Mouse (Mus musculus) stomach, embryonic 16.5 days (tissue): ENCODE measurements around the gene 1700123O20Rik. TPM values are rescaled to one million over a fixed set of nuclear protein-coding genes. Genes with fewer than 3 reads are reported as not detected.
A peak's percentile ranks its signal among the peaks of the same experiment; 100 is the strongest.

Experiments used
- ATAC-seq: fragments of 200-750 bp; cut with Nextera tagmentation; 2 replicates; pipeline ENCODE4 v1.8.0; 2017; ENCODE audit warnings: moderate number of reproducible peaks, moderate TSS enrichment; ENCODE audit not compliant: insufficient read depth, low FRiP score
- H3K27ac ChIP-seq: fragments of 300-500 bp; sonication (generic); 2 replicates; pipeline ENCODE4 v1.5.1; 2014; ENCODE audit warnings: low read length
- H3K27me3 ChIP-seq: fragments of 300-500 bp; sonication (generic); 2 replicates; pipeline ENCODE4 v1.6.1; 2014; ENCODE audit warnings: low read length, control low read depth, mixed read lengths; ENCODE audit not compliant: control insufficient read depth, insufficient read depth
- H3K36me3 ChIP-seq: fragments of 300-500 bp; sonication (generic); 2 replicates; pipeline ENCODE4 v1.6.1; 2014; ENCODE audit warnings: low read length; ENCODE audit not compliant: control insufficient read depth, insufficient read depth
- H3K4me1 ChIP-seq: fragments of 300-500 bp; sonication (generic); 2 replicates; pipeline ENCODE4 v1.6.1; 2014; ENCODE audit warnings: low read length, control low read depth, mixed read lengths; ENCODE audit not compliant: control insufficient read depth, insufficient read depth
- H3K4me2 ChIP-seq: fragments of 300-500 bp; sonication (generic); 2 replicates; pipeline ENCODE4 v1.6.1; 2014; ENCODE audit warnings: low read depth, low read length, mixed read lengths
- H3K4me3 ChIP-seq: fragments of 300-500 bp; sonication (generic); replicated peaks from 2 replicates; pipeline ENCODE4 v1.5.1; 2014; ENCODE audit warnings: mild to moderate bottlenecking, low read length
- H3K9ac ChIP-seq: fragments of 300-500 bp; sonication (generic); 2 replicates; pipeline ENCODE4 v1.6.1; 2014; ENCODE audit warnings: low read length
- H3K9me3 ChIP-seq: fragments of 300-500 bp; sonication (generic); replicated peaks from 2 replicates; pipeline ENCODE4 v1.6.1; 2016; ENCODE audit warnings: low read length, control low read depth; ENCODE audit not compliant: control insufficient read depth
- WGBS: fragments of 180-500 bp; shearing (Covaris S2); extraction: QIAGEN DNeasy Blood & Tissue Kit; methylation state at CpG from one replicate; pipeline ENCODE4 v1.1.7; 2014; 5-methylcytosine and 5-hydroxymethylcytosine counted together
- polyA plus RNA-seq: library from polyadenylated mRNA; unstranded; fragments of >200 nt; fragmentation: Nextera tagmentation; extraction: Ambion mirVana; gene quantifications from 2 replicates; pipeline ENCODE4 v1.2.1, GENCODE M21; 2015

Gene 1700123O20Rik
- polyA plus RNA-seq, 1 experiment from 2014 or later = 68.3 TPM

GRCm38 (mm10) chr14:54646455-54646854 is 39.6 kb upstream of the 1700123O20Rik start:
- no peaks in the 10 kb centered on the region for H3K4me1 ChIP-seq
- H3K36me3 ChIP-seq = peaks cover 48% of the 10 kb centered on the region
- ATAC-seq = no peak
- H3K27ac ChIP-seq = no peak overlapping the region
- H3K27me3 ChIP-seq = no peaks in the 10 kb centered on the region
- H3K9me3 ChIP-seq = no peaks in the 10 kb centered on the region
- H3K9ac ChIP-seq = no peak overlapping the region
- no peak overlapping the region for H3K4me2 ChIP-seq
- no peak overlapping the region for H3K4me3 ChIP-seq
- 93% methylated on average over 17 of the region's 17 CpGs for WGBS

- Histone ChIP-seq H3K27me3 (no peaks in the 10 kb centered on the region), H3K27ac (no peak overlapping the region), H3K9ac (no peak overlapping the region), H3K4me2 (no peak overlapping the region), H3K36me3 (peaks cover 48% of the 10 kb centered on the region), H3K9me3 (no peaks in the 10 kb centered on the region), H3K4me3 (no peak overlapping the region), H3K4me1 (no peaks in the 10 kb centered on the region)
- ATAC-seq = no peak
- WGBS = 92% methylated on average over 8 of the region's 8 CpGs
Measured at GRCm38 (mm10) chr14:54646898-54647636, 38.9 kb upstream of the 1700123O20Rik start.

GRCm38 (mm10) chr14:54647900-54648299 is 38.1 kb upstream of the 1700123O20Rik start:
- Histone ChIP-seq H3K27me3 (no peaks in the 10 kb centered on the region), H3K9me3 (no peaks in the 10 kb centered on the region), H3K9ac (no peak overlapping the region), H3K27ac (no peak overlapping the region), H3K36me3 (peaks cover 48% of the 10 kb centered on the region), H3K4me2 (no peak overlapping the region), H3K4me3 (no peak overlapping the region), H3K4me1 (peaks cover 6% of the 10 kb centered on the region; the same call in 1 of the 2 replicates)
- no peak for ATAC-seq
- 84% methylated on average over 4 of the region's 4 CpGs for WGBS

- Histone ChIP-seq H3K4me2 (no peak overlapping the region), H3K9me3 (no peaks in the 10 kb centered on the region), H3K27ac (no peak overlapping the region), H3K27me3 (no peaks in the 10 kb centered on the region), H3K4me1 (peaks cover 6% of the 10 kb centered on the region; the same call in 1 of the 2 replicates), H3K36me3 (peaks cover 32% of the 10 kb centered on the region), H3K4me3 (no peak overlapping the region), H3K9ac (no peak overlapping the region)
- WGBS = 59% methylated on average over 23 of the region's 23 CpGs
- peak; percentile 54; the same call in 1 of the 2 replicates for ATAC-seq
Measured at GRCm38 (mm10) chr14:54650621-54651454, 35.2 kb upstream of the 1700123O20Rik start.

GRCm38 (mm10) chr14:54651556-54651955 is 34.5 kb upstream of the 1700123O20Rik start:
- Histone ChIP-seq H3K27me3 (no peaks in the 10 kb centered on the region), H3K9me3 (no peaks in the 10 kb centered on the region), H3K27ac (0 out of 2 replicates have a peak overlapping the region, but pooled peaks have one; percentile 7), H3K36me3 (peaks cover 30% of the 10 kb centered on the region), H3K4me2 (no peak overlapping the region), H3K9ac (no peak overlapping the region), H3K4me3 (no peak overlapping the region), H3K4me1 (peaks cover 6% of the 10 kb centered on the region; the same call in 1 of the 2 replicates)
- WGBS = 77% methylated on average over 4 of the region's 4 CpGs
- ATAC-seq = no peak

- Histone ChIP-seq H3K36me3 (peaks cover 33% of the 10 kb centered on the region), H3K4me1 (peaks cover 6% of the 10 kb centered on the region; the same call in 1 of the 2 replicates), H3K4me2 (peak overlapping the region; percentile 75), H3K4me3 (peak overlapping the region; percentile 64), H3K9ac (peak overlapping the region; percentile 80), H3K27me3 (no peaks in the 10 kb centered on the region), H3K9me3 (no peaks in the 10 kb centered on the region), H3K27ac (peak overlapping the region; percentile 68)
- under 1% methylated on average over 7 of the region's 7 CpGs for WGBS
- ATAC-seq = no peak
Measured at GRCm38 (mm10) chr14:54652787-54653186, 33.2 kb upstream of the 1700123O20Rik start.

GRCm38 (mm10) chr14:54653496-54653895 is 32.5 kb upstream of the 1700123O20Rik start:
- 0% methylated on average over 12 of the region's 12 CpGs for WGBS
- peaks cover 6% of the 10 kb centered on the region; the same call in 1 of the 2 replicates for H3K4me1 ChIP-seq
- peaks cover 31% of the 10 kb centered on the region for H3K36me3 ChIP-seq
- H3K9me3 ChIP-seq = no peaks in the 10 kb centered on the region
- peak overlapping the region; percentile 64 for H3K4me3 ChIP-seq
- no peaks in the 10 kb centered on the region for H3K27me3 ChIP-seq
- peak; percentile 87 for ATAC-seq
- H3K27ac ChIP-seq = peak overlapping the region; percentile 68
- peak overlapping the region; percentile 80 for H3K9ac ChIP-seq
- peak overlapping the region; percentile 75 for H3K4me2 ChIP-seq

GRCm38 (mm10) chr14:54660009-54660408 is 26.0 kb upstream of the 1700123O20Rik start:
- H3K9ac ChIP-seq = no peak overlapping the region
- H3K36me3 ChIP-seq = peaks cover 46% of the 10 kb centered on the region
- no peaks in the 10 kb centered on the region for H3K9me3 ChIP-seq
- H3K27ac ChIP-seq = no peak overlapping the region
- WGBS = 92% methylated on average over 2 of the region's 2 CpGs
- H3K4me2 ChIP-seq = no peak overlapping the region
- H3K4me3 ChIP-seq = no peak overlapping the region
- no peak for ATAC-seq
- no peaks in the 10 kb centered on the region for H3K4me1 ChIP-seq
- no peaks in the 10 kb centered on the region for H3K27me3 ChIP-seq
